Mouse (Mus musculus): Measurements from ENCODE around the gene Zmynd19.
"Not testable (repeated sequence)": the region's sequence is repeated elsewhere in the genome, so short reads cannot be mapped to it uniquely, and the experiment has no call there.

Gene Zmynd19

DNA sequence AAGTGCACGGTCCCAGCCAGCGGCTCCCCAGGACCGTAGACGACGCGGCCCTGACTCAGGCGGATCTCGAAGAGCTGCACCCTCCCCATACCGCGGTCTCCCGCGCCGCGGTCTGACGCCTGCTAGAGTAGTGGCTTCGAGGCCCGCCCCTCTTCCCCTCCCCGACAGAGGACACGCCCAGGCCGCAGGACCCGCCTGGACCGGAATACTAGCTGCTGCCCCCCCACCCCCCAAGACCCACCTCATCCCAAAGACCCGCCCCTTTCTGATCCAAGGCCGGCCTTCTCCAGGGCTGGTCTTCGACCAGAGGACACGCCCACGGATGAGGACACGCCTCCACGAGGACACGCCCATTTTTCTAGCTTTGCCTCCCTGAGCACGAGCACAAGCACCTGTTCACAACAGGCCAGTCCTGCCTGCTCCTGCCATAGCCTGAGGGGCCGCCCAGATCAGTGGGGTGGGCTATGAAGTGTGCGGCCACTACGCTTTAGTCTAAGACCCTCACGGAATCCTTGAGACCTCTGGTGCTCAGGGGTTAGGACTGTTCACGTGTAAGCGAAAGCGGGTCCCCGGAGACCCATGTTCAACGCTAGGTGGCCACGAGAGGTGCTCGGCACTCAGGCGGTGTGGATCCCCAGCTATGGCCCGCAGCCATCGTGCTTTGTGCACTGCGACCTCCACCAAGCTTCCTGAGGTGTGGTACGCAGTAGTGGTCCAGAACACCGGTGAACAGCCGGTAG, 14.4 kb upstream of the Zmynd19 start, which contains the start of gene Arrdc1:
Gene Arrdc1, minus strand, starts transcription at position 196 of the 740 bp plus-strand sequence.
- in situ Hi-C loops (cut with MboI; ENCODE audit: unreplicated experiment in 2 of 2), result no loop called here

DNA sequence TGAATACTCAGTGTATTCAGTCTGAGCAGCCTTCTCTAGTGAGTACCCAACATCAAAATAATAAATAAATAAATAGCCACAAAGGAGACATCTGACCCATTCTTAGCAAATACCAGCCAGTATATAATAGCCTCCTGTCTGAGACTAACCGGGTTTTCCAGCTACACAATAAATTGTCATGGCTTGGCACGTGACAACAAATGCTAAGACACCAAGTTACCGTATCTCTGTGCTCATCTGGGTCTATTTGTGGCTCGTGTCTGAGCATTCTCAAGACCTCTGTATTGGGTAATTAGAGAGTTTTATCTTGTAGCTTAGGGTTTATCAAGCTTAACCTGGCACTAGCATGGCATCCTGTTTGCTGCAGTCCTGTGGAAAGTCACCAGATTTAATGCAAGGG, 7.5 kb upstream of the Zmynd19 start:
- in situ Hi-C loops (cut with MboI; ENCODE audit: unreplicated experiment in 2 of 2), result loop anchor here in 1 of 2 experiments (10.0 kb wide), 1 partner anchor 87 kb away; no protein-coding TSS in a partner anchor

DNA sequence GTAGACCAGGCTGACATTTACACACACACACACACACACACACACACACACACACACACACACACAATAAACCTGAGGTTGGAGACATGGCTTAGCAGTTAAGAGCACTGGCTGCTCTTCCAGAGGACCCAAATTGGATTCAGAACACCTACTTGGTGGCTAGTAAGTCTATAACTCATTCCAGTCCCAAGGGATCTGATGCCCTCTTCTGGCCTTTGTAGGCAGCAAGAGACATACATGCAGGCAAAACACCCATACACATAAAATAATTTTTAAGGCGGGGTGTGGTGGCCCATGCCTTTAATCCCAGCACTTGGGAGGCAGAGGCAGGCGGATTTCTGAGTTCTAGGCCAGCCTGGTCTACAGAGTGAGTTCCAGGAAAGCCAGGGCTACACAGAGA, 5.3 kb upstream of the Zmynd19 start:
- in situ Hi-C loops (cut with MboI; ENCODE audit: unreplicated experiment in 2 of 2), result loop anchor here in 1 of 2 experiments (10.0 kb wide), 1 partner anchor 90 kb away; no protein-coding TSS in a partner anchor

GRCm38 (mm10) chr2:24950189-24950535, 570 bp downstream of the Zmynd19 start:
- in situ Hi-C loops (cut with MboI; ENCODE audit: unreplicated experiment in 2 of 2), result no loop called here

DNA sequence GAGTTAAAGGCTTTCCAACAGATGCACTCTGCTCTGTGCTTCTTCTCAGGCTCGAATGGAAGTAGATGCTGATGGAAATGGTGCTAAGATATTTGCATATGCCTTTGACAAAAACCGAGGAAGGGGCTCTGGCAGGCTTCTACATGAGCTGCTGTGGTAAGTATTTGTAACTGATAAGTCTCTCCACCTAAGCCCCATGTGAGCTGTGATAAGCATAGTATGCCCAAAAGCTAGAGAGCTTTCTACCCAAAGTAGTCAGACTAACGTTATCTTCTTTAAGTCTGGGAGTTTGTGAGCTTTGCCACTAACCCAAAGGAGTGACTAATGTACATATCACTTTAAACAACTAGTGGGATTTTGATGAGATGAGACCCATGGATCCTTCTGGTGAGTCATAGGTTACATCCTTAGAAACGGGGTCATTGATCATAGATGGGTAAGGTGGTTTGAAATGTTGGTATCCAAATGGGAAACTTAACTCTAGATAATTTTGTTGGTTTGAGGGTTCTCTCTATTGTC, 3.0 kb downstream of the Zmynd19 start:
- in situ Hi-C loops (cut with MboI; ENCODE audit: unreplicated experiment in 2 of 2), result no loop called here

DNA sequence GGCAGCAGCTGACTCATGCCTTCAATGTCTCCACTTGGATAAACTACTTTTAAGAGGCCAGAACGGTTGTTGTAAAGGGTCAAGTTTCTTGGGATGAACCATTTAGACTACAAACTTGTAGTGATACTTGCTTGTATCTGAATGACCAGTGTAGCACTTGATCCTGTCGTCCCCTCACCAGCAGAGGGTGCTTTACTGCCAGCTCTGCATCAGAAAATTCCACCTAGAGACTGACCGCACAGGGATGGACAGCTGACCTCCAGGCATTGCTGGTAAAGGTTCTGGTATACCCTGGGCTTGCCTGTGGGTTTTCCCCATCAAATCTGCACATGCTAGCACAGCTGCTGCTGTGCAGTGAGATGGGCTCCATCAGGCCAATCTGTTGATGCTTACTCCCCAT, 11.3 kb downstream of the Zmynd19 start:
- in situ Hi-C loops (cut with MboI; ENCODE audit: unreplicated experiment in 2 of 2), result no loop called here

GRCm38 (mm10) chr2:24962304-24963000, 12.9 kb downstream of the Zmynd19 start, which contains the start of gene Dph7:
Gene Dph7, plus strand, starts transcription at chr2:24962400.
- in situ Hi-C loops (cut with MboI; ENCODE audit: unreplicated experiment in 2 of 2), result no loop called here

DNA sequence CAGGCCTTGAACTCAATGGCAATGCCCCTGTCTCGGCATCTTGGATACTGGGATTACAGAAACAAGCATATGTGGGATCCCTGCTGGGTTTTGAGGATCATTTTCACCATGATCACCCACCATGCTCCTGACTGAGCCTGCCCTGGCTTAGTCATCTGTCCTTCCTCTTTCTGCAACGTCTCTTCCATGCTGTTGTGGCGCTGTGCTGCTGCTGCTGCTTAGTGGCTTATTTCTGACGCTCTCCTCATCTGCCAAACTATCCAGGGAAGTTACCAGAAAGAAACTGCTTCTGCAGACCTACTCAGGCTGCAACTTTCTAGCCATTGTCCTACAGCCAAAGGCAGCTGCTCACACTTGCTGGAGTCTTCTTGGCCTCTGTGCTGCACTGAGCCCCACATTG, 20.8 kb downstream of the Zmynd19 start:
- in situ Hi-C loops (cut with MboI; ENCODE audit: unreplicated experiment in 2 of 2), result no loop called here

DNA sequence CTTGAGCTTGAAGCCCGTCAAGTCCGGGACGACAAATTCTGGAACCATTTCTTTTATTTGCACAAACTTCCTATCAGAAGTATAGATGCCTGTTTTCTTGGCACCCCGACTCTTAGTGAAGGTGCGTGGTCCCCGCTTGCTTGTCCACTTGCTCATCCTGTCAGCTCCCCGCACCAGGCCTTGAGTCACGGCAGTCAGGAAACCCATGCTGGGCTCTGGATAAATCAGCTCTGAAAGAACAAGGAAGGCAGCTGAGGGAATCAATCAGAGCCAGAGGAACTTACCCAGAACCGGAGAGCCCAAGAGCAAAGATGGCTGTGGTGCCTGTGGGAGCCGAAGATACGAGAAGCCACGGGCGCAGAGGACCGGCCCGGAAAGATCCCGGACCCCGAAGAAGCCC, 24.9 kb downstream of the Zmynd19 start:
- in situ Hi-C loops (cut with MboI; ENCODE audit: unreplicated experiment in 2 of 2), result not testable (repeated sequence)

- in situ Hi-C loops (cut with MboI; ENCODE audit: unreplicated experiment in 2 of 2), result no loop called here
Observed at GRCm38 (mm10) chr2:24974906-24975703, 25.5 kb downstream of the Zmynd19 start, which contains the start of gene Mrpl41. Gene Mrpl41, minus strand, starts transcription at chr2:24975098.

GRCm38 (mm10) chr2:24975704-24976297, 26.2 kb downstream of the Zmynd19 start, which contains the start of gene Pnpla7:
Gene Pnpla7, plus strand, starts transcription at chr2:24976033.
- in situ Hi-C loops (cut with MboI; ENCODE audit: unreplicated experiment in 2 of 2), result no loop called here

DNA sequence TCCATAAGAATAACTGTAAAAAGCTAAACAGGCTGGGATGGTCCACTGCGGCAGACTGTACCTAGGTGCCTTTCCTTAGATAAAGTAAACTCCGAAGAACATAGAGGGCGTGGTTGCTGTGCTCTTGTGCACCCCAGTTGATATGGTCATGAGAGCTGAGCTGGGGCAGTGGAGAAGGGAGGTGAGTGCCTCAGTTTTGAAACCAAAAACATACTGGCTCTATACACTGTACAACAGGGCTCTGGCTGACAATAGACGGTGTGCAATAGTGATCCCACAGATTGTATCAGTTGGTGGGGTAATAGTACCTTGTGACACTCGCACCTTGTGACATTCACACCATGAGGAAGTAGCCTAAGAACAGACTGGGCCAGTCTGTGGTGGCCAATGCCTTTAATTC, 27.4 kb downstream of the Zmynd19 start:
- in situ Hi-C loops (cut with MboI; ENCODE audit: unreplicated experiment in 2 of 2), result no loop called here

- in situ Hi-C loops (cut with MboI; ENCODE audit: unreplicated experiment in 2 of 2), result no loop called here
Observed at GRCm38 (mm10) chr2:24987762-24988161, 38.2 kb downstream of the Zmynd19 start.

DNA sequence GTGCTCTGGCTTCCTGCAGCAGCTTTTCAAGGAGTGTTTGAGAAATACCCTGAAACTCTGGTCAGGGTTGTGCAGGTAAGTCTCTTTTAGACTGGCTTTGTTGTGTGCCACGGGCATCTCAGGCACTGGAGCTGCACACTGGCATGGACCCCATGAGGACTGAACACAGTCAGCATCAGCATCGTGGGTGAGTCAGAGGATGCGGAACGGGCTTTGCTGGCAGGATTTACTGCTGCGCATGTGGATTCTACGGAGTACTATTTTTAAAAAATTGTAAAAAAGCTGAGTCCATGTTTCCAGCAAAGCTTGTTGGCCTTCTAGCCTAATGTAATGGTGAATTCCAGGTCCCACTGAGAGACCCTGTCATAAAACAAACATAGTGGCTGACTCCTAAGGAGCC, 45.7 kb downstream of the Zmynd19 start:
- in situ Hi-C loops (cut with MboI; ENCODE audit: unreplicated experiment in 2 of 2), result no loop called here

DNA sequence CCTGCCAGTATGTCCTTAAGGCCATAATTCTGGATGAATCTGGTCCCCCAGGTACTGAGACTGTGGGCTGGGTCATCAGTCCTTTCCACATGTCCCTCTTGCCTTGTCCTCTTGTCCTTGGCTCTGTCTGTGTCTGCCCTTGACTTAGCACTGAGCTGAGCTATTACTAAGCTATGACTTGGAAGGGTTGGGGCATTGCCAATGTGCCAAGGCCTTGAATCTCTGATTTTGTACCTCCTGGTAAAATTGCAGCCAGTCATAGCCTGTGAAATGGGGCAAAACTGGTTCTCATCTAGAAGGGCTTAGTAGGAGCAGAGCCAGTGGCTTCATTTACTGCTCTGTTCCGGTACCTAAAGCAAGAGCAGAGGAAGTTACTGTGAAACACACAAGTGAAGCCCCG, 46.9 kb downstream of the Zmynd19 start:
- in situ Hi-C loops (cut with MboI; ENCODE audit: unreplicated experiment in 2 of 2), result no loop called here

- in situ Hi-C loops (cut with MboI; ENCODE audit: unreplicated experiment in 2 of 2), result no loop called here
Observed at GRCm38 (mm10) chr2:25000544-25001235, 51.1 kb downstream of the Zmynd19 start.

- in situ Hi-C loops (cut with MboI; ENCODE audit: unreplicated experiment in 2 of 2), result no loop called here
Observed at GRCm38 (mm10) chr2:25003946-25004786, 54.6 kb downstream of the Zmynd19 start.

GRCm38 (mm10) chr2:25006767-25007166, 57.2 kb downstream of the Zmynd19 start:
- in situ Hi-C loops (cut with MboI; ENCODE audit: unreplicated experiment in 2 of 2), result no loop called here

DNA sequence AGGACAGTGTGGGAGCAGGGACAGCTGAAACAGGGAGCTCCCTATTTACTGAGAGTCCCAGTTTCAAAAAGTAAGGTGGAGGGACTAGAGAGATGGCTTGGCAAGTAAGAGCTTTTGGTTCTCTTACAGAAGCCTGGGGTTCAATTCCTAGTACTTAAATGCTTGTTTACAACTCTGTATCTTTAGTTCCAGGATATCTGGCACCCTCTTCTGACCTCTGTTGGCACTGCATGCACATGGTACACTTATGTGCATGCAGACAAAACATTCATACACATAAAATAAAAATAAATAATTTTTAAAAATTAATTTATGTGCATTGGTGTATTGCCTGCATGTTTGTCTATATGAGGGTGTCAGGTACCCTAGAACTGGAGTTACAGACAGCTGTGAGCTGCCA, 58.7 kb downstream of the Zmynd19 start:
- in situ Hi-C loops (cut with MboI; ENCODE audit: unreplicated experiment in 2 of 2), result no loop called here
